Mouse (Mus musculus): ENCODE results near the gene Gm17720. TPM values are rescaled to one million over a fixed set of nuclear protein-coding genes. Genes with fewer than 3 reads are reported as not detected.
"Not testable (repeated sequence)": the region's sequence is repeated elsewhere in the genome, so short reads cannot be mapped to it uniquely, and the experiment has no call there.

The Gm17720 gene
- total RNA-seq, 2 experiments from 2014 or later, result not detected

GRCm38 (mm10) chr8:110039659-110040058, 62.9 kb downstream of the Gm17720 start, which contains the start of gene Chst4:
Gene Chst4 (minus strand): TSS chr8:110039740.
- no peak for DNase-seq

DNA sequence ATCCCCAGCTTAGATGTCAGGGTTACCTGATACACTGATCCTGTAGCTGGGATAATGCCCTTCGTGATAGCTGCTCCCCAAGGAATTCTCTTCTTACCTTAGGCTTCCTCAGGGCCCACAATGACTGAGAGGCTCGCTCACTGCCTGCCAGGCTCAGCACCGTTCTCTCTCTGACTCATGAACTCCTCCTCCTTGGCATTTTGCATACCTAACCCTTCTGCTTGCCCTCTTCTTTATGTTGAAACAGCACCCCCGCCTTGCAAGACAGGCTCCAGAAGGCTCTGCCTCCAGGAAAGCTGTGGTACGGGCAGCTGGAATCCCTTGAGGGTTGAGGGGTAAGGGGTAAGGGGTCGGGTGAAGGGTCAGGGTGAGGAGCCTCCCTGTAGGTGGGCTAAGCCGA, 63.3 kb downstream of the Gm17720 start:
- no peak for DNase-seq

DNA sequence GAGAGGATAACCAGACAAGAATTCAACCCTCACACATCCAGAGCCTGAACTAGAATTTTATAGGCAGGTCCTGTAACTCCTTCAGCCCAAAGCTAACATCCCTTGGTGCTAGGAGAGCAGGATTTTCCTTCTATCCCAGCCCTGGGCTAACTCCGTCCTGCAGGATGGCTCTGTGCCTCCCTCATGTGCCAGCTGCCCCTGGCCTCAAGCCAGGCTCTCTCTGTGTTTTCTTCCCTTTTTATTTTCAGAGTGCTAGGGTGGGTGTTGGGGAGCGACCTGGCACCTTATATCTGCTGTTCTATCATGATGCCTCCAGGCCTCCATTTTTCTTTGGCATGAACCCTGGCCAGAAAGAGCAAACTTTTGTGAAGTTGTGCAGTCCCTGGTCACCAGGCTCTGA, 66.4 kb downstream of the Gm17720 start:
- no peak for DNase-seq

DNA sequence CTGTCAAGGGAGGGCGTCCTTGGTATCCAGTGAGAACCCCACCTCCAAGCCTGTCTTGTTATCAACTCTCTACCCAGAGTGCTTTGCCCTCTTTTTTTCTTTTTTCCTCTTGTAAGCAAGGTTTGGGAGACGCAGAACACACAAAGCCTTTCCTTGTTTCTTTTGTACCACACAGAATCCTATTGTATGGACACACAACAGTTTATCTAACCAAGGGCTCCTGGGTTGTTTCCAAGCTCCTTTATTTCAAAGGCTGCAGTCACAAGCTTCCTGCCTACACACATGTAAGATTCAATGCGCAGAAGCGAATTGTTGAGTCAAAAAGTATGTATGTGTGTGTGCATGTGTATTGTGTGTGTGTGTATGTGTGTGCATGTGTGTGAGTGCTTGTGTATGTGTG, 68.2 kb downstream of the Gm17720 start:
- no peak for DNase-seq

- DNase-seq, result not testable (repeated sequence)
These were observed 68.8 kb downstream of the Gm17720 start for GRCm38 (mm10) chr8:110033771-110034170.

Other genes with a start within 250 kb of the Gm17720 start
- gene Phlpp2, start 234.2 kb downstream of the Gm17720 start, total RNA-seq (2021), result 1 to 10 TPM; 3.0 to 5.2 TPM
- under 1 TPM; 0.25 to 0.26 TPM for gene Marveld3, start 140.6 kb downstream of the Gm17720 start, total RNA-seq (2021)
- not detected for gene Tat, start 112.3 kb downstream of the Gm17720 start, total RNA-seq (2021)
- gene Chst4, start 63.0 kb downstream of the Gm17720 start, total RNA-seq (2021), result not detected
- 1 to 10 TPM; 6.1 to 8.2 TPM for gene Zfp612, start 23.0 kb downstream of the Gm17720 start, total RNA-seq (2021)
- not detected for gene Gm21964, start 1.5 kb downstream of the Gm17720 start, total RNA-seq (2021)
- gene Calb2, start 65.5 kb upstream of the Gm17720 start, total RNA-seq (2021), result under 1 TPM; 0.38 to 0.65 TPM
- gene Cmtr2, start 112.9 kb upstream of the Gm17720 start, total RNA-seq (2021), result 1 to 10 TPM; 3.7 to 4.7 TPM
- gene Hydin, start 164.2 kb upstream of the Gm17720 start, total RNA-seq (2021), result under 1 TPM; 0.09 to 0.11 TPM

Data from gastrocnemius, postnatal 10 days (tissue).